Mouse (Mus musculus) lung, postnatal 4 days (tissue): ENCODE results near the gene Armh3.

ENCODE experiments used
- DNase-seq, 2 experiments: peaks; one replicate each; pipeline ENCODE4 v3.0.0; 2021

Gene Armh3

DNA sequence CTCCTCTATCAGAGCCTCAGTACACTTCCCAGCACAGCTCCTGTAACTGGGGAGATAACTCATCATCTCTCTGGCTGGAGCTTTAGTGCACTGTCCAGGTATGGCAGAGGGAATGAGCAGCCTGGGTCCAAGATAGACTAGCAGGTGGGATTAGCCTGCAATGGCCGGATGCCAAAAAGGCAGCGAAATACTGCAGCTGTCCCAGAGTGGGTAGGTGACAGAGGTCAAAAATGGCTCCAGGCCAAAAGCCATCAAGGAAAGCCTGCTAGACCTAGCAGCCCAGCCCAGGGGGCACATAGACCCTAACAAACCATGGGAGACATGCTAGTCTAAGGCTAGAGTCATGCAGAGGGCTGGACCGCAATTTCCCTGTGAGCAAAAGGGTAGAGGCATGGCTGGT is 94.4 kb downstream of the Armh3 start:
- DNase-seq = no peak

DNA sequence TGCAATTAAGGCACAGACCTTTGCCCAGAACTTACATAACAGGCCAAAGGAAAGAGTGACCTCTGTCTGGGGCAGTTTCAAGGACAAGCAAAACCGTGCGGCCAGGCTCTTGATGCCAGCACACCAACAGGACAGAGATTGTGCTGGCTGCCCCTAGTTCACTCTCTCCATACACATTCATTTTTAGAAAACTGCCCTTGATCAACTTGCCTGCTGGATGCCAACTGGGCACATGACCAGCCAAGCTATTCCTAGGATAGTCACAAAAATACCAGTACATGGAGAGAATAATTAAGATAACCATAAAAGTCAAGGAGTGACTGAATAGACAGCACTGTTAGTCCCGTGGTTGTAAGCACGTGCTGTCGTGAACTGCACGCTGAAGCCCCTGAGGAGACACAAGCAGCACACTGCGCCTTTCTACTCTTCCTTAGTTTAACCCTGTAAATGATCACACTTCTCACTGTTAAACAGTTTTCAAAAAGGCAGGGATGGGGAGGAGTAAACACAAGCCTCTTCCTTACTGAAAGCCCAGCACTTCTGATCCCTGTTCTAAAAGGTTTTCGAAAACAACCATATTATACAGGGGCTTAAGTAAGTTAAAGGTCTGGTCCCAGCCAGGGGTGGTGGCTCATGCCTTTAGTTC is 95.8 kb downstream of the Armh3 start:
- no peak for DNase-seq

DNA sequence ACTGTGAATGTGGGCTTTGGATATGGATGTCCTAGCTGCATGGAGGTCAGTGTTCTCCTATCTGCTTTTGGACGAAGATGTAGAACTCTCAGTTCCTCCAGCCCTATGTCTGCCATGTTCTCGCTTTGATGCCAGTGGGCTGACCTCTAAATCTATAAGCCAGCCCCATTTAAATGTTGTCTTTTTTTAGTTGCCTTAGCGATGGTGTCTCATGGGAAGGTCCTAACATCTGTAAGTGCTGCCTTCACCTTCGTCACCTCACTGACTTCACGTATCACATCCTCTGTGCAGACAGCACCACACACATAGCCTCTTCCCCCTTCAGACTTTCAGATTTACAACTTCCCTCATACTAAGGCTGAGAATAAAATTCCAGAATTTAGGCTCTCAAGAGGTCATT is 97.5 kb downstream of the Armh3 start:
- no peak for DNase-seq

DNA sequence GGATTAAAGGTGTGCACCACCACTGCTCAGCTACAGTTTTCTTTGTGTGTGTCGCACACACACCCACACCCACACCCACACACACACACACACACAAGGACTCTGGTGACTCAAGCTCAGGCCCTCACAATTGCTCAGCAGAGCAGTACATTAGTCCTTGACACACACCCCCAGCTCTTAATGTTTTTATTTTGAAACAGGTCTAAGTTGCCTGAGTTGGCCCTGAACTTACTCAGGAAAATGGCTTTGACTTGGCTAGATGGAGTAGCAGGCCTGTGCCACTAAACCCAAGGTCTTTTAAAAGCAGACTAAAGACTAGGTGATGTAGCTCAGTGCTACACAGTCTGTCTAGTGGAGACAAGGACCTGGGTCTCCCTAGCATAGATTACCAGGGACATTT is 102.6 kb downstream of the Armh3 start:
- DNase-seq = no peak

DNA sequence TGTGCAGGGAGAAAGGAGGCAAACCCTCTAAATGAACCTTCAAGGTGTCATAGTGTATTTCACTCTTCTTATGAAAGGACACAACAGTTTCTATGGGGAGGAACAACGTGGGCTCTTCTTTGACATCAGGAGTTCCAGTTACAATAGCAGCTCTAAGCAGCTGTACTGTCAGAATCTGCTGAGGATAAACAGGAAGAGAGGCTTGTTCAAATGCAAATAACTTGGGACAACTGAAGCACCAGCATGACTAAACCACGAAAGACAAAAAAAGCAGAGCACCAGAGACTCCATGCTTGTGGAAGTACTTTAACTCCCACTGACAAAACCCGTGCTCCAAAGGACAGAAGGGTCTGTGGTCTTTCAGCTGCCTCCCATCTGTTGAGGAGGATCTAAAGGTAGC is 116.2 kb downstream of the Armh3 start:
- DNase-seq = no peak

DNA sequence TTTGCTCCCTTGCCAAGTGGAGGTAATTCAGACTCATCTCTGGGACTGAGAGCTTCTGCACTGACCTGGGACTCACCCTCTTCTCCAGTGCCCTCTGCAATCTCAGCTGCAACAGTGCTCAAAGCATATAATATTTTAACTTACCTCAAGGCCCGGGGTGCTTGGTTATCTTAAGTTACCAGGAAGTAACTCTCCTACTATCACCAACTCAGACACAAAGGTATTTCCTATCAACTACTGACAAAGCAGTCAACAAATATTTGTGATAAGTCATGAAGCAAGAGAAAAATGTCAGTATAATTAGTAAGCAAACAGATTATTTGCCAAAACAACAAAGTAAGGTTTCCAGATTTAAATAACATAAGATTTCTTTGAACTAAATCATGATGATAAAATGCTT is 125.0 kb downstream of the Armh3 start:
- no peak for DNase-seq

DNA sequence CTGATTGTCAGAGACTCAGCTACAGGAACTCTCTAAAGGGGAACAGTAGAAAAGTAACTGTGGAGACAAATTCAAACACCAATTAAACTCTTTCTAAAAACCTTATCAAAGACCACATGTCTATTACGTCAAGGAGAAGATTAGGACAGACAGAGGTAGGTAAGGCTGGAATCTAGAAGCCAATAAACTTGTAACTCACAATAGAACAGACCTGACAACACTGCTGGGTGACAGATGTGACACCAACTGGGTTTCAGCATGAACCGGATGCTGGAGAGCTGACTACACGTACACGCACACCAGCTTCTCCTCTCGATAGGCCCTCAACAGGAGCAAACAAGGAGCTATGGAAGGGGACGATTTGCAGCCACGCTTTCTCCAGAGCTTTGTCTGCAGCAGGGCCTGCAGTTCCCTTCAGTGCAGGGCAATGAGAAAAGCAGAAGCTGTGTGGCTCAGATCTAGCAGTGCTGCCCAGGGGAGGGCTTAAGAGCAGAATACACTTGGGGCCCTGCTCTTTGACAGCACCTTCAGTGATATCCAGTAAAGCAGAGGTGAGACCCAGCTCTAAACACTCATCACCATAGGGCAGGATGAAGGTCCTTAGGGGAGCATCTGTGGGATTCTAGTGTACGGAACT is 142.9 kb downstream of the Armh3 start:
- DNase-seq = no peak

DNA sequence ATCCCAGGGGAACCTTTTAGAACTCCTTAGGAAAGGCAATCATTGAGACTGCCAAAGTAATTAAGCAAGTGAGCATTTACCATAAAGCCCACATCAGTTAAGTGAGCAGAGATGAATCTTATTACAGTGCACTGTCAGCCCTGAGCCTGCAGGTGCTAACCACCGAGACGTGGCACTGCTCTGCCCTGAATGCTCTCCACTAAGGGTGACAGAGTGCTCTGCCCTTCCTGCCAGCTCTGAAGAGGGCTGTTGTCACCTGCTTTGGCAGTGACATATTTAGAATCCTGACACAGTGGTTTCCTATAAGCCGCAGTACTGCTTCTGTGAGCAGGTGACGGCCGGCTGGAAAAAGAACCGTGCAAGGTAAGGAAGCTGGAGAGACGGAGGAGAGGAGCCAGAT is 143.8 kb downstream of the Armh3 start:
- DNase-seq = no peak

DNA sequence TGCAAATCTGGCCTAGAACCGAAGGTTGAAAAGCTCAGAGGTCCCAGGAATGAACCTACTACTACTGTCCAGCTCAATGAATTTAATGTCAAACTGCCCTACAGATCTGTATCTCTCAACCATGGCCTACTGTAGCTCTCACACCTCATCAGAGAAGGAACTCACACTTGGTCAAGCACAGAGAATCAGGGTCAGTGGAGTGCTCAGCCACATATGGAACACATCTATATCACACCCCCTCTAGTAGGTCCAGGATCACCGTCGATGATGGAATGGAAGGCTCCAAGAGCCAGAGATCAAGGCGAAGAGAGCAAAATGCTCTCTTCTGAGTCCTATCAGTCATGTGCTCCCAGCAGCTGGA is 150.6 kb downstream of the Armh3 start:
- no peak for DNase-seq

DNA sequence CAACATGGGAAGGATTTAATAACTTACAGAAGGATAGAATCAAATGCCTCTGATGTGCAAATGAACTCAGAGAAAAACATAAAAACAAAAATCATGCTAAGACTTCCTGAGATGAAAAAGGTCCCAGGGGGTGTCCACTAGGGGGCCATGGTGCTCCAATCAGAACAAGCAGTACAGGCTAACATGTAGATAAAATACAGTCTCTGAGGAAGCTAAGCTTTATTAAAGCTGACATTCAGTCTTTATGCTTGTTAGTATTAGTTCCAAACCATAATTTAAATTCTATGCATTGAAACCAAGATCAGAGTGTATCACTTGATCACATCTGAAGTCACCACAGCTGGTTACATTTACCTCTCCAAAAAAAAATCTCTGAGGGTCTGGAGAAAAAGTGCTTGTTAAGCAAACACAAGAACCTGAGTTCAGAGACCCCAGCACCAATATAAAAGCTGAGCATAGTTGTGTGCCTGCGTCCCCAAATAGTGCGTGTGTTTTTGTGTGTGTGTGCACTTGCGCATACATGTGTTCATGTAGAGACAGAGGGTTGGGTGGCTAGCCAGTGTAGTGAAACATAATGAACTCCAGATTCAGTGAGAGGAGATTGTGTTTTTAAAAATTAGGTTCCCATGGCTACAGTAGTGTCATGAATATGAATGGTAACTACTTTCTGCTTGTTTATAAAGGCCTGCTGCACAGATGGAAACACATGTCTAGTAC is 151.1 kb downstream of the Armh3 start:
- DNase-seq = peak in 1 of 2 experiments; percentile 22

DNA sequence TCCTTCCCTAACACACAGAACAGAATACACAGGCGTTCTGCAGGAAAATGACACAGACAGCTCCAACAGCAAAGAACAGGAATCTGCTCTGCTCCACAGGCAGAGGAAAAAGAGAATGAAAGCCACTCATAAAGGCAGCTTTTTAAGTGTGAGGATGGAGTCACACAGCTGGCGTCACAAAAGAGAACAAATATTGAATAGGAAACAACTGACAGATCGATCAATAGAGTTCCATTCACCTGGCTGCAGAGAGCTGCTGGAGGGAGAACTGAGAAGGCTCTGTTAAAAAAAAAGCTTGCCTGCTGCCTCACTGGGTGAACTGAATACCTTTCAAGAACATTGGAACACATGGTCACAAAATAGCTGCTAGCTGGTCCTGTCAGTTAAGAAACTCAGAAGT is 154.1 kb downstream of the Armh3 start:
- no peak for DNase-seq

DNA sequence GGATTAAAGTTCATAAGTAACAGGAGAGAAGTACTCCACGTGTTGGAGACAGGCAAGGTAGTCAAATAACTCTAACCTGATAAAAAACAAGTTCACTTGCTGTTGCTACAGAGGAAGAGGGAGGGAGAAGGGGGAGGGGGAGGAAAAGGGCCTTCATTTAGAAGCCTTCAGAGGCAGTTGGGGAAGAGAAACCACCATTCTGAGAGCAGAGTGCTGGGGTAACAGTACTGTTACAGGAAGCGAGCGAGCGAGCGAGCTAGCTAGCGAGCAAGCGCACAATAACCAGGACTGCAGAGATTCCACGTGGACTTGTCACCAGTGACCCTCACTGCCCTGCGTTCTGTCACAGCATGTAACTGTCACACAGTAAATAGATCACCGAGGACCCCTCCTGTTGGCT is 154.9 kb downstream of the Armh3 start:
- DNase-seq = no peak

DNA sequence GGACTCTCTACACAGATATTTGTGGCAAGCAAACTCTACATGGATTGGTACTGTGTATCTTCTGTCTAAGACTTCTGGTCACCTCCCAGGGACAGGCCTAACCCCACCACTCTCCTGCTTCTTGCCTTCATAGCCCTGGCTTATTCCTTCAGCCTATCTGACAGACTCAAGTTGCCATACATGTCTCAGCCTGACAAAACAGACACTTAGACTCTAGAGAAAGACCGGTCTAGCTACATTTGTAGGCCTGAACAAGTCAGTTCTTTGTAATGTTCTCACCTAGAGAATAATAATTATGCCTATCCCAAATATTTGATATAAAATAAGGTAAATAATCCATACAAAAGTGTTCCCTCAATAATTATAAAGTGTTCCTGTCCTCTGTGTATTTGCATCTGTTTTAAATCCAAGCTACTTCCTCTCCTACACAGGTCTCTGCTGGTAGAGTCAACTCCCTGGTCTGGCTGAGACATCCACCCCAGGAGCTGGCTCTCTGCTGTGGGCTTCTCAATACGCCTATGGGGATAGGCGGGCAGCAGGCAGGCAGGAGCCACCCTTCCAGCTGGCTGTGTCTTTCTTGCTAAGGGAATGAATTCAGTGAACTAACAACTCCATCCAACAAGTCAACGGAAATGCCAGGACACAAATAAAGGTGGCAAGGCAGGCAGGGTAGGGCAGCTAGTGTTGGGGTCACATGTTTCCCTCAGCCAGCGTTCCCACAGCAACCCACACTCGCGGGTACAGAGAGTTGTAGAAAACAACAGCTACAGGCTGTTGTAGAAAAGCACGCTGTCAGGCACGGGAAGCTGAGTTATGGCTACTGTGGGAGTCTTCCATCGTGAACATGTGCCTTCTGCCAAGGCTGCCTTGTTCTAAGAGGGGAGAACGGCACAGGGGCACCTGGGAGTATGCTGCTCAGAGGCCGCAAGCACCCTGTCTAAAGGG is 161.0 kb downstream of the Armh3 start:
- DNase-seq = no peak

DNA sequence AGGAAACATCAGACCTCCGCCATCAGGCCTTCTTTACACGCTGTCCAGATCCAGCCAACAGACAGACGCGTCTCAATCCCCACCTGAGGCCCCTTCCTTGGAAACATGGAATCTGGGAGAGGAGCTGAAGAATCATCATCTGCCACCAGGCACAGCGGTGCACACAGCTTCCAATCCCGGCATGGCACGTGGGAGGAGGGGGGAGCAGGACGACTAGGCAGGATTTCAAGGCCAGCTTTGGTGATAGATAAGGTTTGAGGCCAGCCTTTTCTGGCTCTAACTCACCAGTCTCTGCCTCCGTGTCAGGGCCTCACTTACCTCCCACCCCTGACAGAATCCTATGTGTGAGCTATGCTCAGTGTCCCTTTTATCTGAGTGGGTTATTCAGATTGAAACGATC is 162.8 kb downstream of the Armh3 start:
- no peak for DNase-seq

DNA sequence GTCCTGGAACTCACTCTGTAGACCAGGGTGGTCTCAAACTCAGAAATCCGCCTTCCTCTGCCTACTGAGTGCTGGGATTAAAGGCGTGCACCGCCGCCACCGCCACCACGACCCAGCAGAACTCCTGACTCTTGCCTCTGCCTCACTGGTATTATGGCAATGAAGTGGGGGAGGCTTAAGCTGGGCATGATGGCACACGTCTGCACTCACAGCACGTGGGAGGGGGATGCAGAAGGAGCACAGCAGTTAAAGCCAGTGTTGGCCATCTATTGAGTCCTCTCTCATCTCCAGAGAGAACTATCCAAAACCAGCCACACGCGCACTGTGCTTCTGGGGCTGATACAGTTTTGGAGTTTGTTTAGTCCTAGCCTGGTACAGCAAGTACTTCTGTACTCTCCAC is 164.6 kb downstream of the Armh3 start:
- no peak for DNase-seq

DNA sequence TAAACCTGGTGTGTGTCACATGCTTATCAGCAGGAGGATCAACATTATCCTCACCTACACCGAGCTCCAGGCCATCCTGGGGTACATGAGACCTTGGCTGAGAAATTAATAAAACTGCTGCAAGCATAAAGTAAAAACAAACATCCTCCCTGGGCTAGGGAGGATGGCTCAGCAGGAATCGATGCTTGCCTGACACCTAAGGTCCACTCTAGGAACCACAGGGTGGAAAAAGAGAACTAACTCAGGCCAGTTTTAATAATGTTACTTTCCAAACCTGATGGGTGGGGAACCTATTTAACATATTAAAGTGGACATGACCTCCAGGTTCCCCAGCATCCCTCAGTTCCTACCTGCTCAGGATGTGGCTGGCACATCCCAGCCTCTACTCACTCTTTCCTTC is 167.6 kb downstream of the Armh3 start:
- no peak for DNase-seq

DNA sequence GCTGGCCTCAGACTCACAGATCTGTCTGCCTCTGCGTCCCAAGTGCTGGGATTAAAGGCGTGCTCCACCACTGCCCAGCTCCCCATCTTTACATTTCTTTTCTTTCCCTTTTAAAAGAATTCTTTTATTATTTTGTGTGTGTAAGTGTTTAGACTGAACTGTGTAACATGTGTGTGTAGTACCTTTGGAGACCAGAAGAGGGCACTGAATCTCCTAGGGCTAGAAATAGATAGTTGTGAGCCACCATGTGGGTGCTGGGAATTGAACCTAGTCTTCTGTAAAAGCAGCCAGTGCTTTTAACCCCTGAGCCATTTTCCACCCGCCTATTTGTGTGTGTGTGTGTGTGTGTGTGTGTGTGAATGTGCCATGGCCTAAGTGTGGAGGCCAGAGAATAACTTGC is 170.6 kb downstream of the Armh3 start:
- no peak for DNase-seq

DNA sequence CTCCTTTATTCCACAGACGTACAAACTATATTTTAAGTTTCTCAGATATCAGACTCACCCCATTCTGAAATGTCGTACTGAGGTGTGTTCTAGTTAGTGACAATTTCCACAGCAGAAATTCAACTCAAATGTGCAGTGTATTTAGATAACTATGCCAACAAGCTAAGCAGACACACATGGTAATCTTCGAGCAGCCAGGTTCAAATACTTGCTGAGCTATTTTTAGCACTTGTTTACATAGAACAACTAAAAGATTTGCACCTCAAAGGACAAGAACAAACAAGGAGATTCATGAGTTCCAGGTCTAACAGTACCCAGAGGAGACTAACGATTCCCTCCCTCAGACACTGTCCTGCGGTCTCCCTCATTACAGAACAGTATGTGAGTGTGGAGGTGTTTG is 171.2 kb downstream of the Armh3 start:
- DNase-seq = no peak

DNA sequence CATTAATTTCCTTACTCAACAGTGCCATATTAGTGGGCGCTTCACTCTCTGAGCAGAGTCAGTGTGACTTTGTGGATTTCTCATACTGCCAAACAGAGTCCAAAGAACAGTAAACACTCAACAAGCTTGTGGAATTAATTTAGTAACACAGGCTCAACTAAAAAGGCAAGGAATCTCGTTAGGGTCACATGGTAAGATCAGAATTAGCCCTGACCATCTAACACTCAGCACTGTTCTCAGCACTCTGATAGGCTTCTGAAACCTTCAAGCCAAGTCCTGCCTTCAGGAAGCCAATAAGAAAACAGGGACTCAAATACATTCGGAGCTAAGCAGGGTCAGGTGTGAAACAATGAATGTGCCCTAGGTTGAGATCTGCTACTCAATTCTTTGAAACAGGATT is 172.1 kb downstream of the Armh3 start:
- no peak for DNase-seq

DNA sequence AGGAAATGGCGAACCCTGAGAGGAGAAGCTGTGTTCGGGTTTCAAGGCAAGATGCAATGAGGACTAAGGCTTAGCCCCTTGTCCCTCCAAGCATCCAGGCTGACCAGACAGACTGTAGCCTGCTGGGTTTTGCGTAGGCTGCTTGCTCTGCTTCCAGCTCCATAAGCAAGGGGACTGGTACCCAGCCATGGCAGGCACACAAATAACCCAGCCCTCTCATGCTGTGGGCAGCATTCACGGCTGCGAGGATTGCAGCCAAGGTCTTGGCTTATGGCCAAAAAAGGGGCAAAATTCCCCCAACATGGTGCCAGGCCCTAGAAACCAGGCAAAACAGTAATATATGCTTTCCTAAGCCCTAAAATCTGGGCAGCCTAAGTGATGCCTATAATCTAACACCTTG is 176.5 kb downstream of the Armh3 start:
- no peak for DNase-seq

DNA sequence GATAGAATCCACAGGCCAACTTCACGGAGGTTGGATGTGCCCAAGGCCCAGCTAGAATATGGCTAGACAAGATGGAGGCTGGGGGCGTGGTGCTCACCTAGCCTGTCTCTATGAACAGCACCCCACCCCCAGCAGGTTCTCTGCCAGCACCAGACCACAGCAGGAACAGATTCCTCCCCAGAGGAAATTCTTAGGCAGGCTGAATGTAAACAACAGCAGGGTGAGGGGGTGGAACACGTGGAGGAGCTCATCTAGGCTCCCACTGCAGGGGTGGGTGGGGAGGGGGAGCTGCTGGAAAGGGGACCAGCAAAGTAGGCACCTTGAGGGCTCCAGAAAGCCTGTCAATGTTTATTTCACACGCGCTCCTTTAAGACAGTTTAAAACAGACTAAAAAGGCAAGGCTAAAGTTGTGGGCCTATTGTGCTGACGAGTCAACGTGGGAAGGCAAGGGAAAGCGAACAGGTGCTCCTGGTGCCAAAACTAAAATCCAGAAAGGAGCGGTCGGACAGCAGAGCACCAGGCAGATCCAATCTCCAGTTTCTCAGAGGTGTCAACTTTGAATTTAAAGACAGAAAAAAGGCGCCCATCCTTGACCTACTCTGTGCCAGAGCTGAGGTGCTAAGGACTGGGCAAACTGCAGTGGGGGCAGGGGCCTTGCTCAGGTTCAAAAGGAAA is 180.3 kb downstream of the Armh3 start:
- DNase-seq = peak; percentile 40 to 73

DNA sequence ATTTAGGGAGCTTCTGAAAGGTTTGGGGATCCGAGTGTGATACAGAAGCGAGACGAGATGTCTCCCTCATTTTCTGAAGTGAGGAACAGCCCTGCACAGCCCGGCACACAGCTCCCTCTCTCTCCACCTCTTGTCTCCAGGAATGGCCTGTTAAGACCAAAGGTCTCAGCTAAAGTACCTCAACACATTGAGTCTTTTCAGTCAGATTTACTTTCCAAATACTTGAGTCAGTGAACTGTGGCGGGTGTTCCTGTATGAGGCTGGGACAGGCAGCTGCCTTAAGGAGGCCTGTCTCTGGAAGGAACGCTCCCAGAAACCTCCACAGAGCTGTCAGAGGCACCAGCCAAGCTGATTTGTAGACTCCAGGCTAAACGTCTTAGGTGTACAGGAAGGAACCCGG is 181.6 kb downstream of the Armh3 start:
- no peak for DNase-seq
